8 mouse cellular contexts compared by ENCODE assay signal in genomic region chr9:114978281-114979111, GRCm38 (mm10). TPM values are rescaled to one million over a fixed set of nuclear protein-coding genes. Genes with fewer than 3 reads are reported as not detected.
DNase-seq lines count a peak whose midpoint lies in the region; ATAC-seq lines count a peak whose summit lies in the region.

Gene Osbpl10 (plus strand): TSS chr9:114978569.

- H3K9me3 ChIP-seq in hindbrain, embryonic 11.5 days (ENCODE audit: control insufficient read depth, low read length), result no peaks in the 10 kb centered on the region
- H3K9me3 ChIP-seq in lung, embryonic 16.5 days (ENCODE audit: control insufficient read depth, low read length), result no peaks in the 10 kb centered on the region

- peak; percentile 81 for DNase-seq in NIH3T3 (ENCODE audit: low read depth)
- DNase-seq in cerebellum, postnatal 10 days, result peak; percentile 88 to 92
- peak; percentile 62 to 70 for DNase-seq in frontal cortex, postnatal 14 days (ENCODE audit: low spot score in 2 of 2)
- DNase-seq in hindbrain, embryonic 11.5 days (ENCODE audit: low spot score), result peak; percentile 79
- peak; percentile 63 to 73 for DNase-seq in layer of hippocampus, postnatal 14 days (ENCODE audit: low spot score in 2 of 2)
- peak; percentile 78 for DNase-seq in ovary, postnatal 36 days (ENCODE audit: low spot score)
- DNase-seq in urinary bladder, postnatal 14 days (ENCODE audit: low spot score), result peak; percentile 87

- peak within 1 kb of the TSS; percentile 92 for H3K4me2 ChIP-seq in hindbrain, embryonic 11.5 days (replicated peaks; ENCODE audit: low read depth, low read length)
- H3K4me2 ChIP-seq in lung, embryonic 16.5 days (ENCODE audit: low read depth, low read length), result peak within 1 kb of the TSS; percentile 92

- peak within 1 kb of the TSS; percentile 67 for H3K27ac ChIP-seq in hindbrain, embryonic 11.5 days (ENCODE audit: low read depth, low read length)
- peak within 1 kb of the TSS; percentile 91 for H3K27ac ChIP-seq in lung, embryonic 16.5 days (ENCODE audit: low read length)

- no peaks in the 10 kb centered on the region for H3K4me1 ChIP-seq in hindbrain, embryonic 11.5 days (replicated peaks; ENCODE audit: control insufficient read depth, insufficient read depth, low read length)
- peaks cover 11% of the 10 kb centered on the region; the same call in 1 of the 2 replicates for H3K4me1 ChIP-seq in lung, embryonic 16.5 days (replicated peaks; ENCODE audit: control insufficient read depth, insufficient read depth, low read length)

- H3K4me3 ChIP-seq in hindbrain, embryonic 11.5 days (ENCODE audit: low read depth, low read length), result peak within 1 kb of the TSS; percentile 69
- peak within 1 kb of the TSS; percentile 80 for H3K4me3 ChIP-seq in lung, embryonic 16.5 days (ENCODE audit: low read length)

- ATAC-seq in hindbrain, embryonic 11.5 days (ENCODE audit: low FRiP score), result peak; percentile 89
- peak; percentile 90 for ATAC-seq in lung, embryonic 16.5 days (ENCODE audit: low read depth)

- H3K9ac ChIP-seq in hindbrain, embryonic 11.5 days (ENCODE audit: low read depth, low read length), result peak within 1 kb of the TSS; percentile 83
- peak within 1 kb of the TSS; percentile 84 for H3K9ac ChIP-seq in lung, embryonic 16.5 days (ENCODE audit: low read length)

- no peaks in the 10 kb centered on the region for H3K36me3 ChIP-seq in hindbrain, embryonic 11.5 days (ENCODE audit: control insufficient read depth, insufficient read depth, low read length)
- no peaks in the 10 kb centered on the region for H3K36me3 ChIP-seq in lung, embryonic 16.5 days (ENCODE audit: control insufficient read depth, insufficient read depth, low read length)

- under 1% methylated on average over 72 of the region's 86 CpGs for WGBS in hindbrain, embryonic 11.5 days
- under 1% methylated on average over 47 of the region's 86 CpGs for WGBS in lung, embryonic 16.5 days

- peaks cover 8% of the 10 kb centered on the region for H3K27me3 ChIP-seq in hindbrain, embryonic 11.5 days (ENCODE audit: control insufficient read depth, insufficient read depth, low read length)
- no peaks in the 10 kb centered on the region; the same call in 1 of the 2 replicates for H3K27me3 ChIP-seq in lung, embryonic 16.5 days (ENCODE audit: control insufficient read depth, insufficient read depth, low read depth, low read length)

RNA-seq across cellular contexts. Expression of gene Osbpl10, which starts in this region (rescaled TPM):
- 1.1 and 1.6 TPM in 2 replicates for polyA plus RNA-seq in hindbrain, embryonic 11.5 days (2014; fragmentation: Nextera tagmentation; extraction: Ambion mirVana)
- 10 to 100 TPM; 17.1 to 19.7 TPM for total RNA-seq in layer of hippocampus, postnatal 14 days (2021)
- polyA plus RNA-seq in lung, embryonic 16.5 days (2015; fragmentation: Nextera tagmentation; extraction: Ambion mirVana), result 2.2 and 3.5 TPM in 2 replicates

Comparison
In these comparisons a context has a peak if more than half of its experiments do, and no peak if none do; other contexts are left out.
1. Peak in every context shown above with its lines: DNase-seq, ATAC-seq, H3K4me3 ChIP-seq and H3K27ac ChIP-seq.